Mouse (Mus musculus): ENCODE results near the gene Mapk13. TPM values are rescaled to one million over a fixed set of nuclear protein-coding genes. Genes with fewer than 3 reads are reported as not detected.

Gene Mapk13
- 225 and 282 TPM in 2 replicates for polyA plus RNA-seq (2012; rRNA removed)

DNA sequence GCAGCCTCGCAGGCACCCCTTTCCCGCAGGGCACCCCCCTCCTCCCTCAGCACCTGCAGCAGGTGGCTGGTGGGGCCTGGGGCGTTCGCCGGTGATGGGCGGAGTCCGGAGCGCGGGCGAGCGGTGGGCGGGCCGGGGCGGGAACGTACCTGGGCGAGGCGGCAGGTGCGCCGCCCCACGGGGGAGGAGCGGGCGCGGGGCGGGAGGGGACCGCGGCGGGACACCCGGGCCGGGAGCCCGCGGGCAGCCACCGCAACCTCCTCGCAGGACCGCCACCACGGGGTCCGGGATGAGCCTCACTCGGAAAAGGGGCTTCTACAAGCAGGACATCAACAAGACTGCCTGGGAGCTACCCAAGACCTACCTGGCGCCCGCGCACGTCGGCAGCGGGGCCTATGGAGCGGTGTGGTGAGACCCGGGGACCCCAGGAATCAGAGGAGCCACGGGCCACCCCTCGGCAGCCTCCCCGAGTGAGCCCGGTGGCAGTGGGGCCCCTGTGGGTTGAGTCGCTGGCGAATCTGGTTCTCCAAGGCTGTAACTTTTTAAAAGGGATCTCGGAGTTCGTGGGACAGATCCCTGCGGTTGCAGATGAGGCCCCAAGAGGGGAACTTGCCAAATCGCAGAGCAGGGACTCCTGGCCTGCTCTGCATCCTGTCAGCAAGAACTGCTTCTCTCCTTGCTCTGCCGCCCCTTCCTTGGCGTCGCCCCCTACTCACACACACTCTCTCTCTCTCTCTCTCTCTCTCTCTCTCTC, at the start of gene Mapk13:
Gene Mapk13, plus strand, starts transcription at position 177 of the 754 bp plus-strand sequence.

DNA sequence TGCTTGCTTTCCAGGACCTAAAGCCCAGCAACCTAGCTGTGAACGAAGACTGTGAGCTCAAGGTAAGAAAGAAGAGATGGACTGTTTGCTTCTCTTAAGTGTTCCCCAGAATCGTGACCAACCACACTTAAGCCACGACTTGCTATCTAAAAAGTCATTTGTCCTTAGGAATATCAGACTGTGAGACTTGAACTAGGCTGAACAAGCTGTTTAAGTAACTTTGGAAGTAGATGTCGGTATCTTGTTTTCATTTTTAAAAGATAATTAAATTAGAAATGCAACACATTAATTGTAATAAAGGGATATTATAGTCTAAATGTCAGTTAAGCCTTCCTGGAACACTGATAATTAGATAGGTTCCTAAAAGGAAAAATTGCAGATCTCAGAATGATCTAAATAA, 43.3 kb upstream of the Mapk13 start, which contains the start of gene AC170998.1:
Gene AC170998.1, plus strand, starts transcription at position 301 of the 400 bp plus-strand sequence.

DNA sequence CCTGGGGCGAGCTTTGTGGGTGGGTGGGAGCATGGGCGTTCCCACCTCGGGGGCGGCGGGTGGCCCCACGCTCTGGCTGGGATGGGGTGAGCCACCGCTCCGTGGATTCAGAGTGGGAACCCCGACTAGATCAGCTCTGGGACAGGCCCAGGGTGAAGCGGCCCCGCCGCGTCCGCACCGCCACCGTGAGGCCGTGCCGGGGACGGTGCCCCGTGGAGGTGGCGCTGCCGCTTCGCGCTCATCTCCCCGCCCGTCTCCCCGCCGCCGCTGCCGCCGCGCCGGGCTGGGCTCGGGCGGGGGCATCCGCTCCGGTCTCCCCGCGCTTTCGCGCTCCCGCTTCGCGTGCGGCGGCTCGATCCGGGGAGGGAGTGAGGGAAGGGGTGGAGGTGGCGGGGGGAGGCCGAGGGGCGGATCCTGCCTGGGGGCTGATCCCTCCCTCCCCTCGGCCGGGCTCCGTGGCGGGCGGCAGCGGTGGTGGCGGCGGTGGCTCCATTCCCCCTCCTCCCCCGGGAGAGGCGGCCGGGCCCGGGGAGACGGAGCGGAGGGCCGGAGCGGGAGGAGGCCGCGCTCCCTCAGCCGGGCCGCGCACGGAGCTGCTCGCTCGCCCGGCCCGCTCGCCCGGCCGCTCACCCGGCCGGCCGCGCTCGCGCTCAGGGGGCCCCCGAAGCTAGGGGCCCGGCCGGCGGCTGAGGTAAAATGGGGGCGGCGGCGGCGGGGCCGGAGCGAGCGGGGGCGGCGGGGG, 31.7 kb downstream of the Mapk13 start, which contains the start of gene Brpf3:
Gene Brpf3, plus strand, starts transcription at position 420 of the 742 bp plus-strand sequence.

Other genes starting within 250 kb of the Mapk13 start
- gene Armc12, start 238.5 kb upstream of the Mapk13 start, polyA plus RNA-seq (2012; rRNA removed): not detected in 2 replicates
- gene Clpsl2, start 219.9 kb upstream of the Mapk13 start, polyA plus RNA-seq (2012; rRNA removed): not detected in 2 replicates
- 161 and 4,635 TPM in 2 replicates for gene Clps, start 208.5 kb upstream of the Mapk13 start, polyA plus RNA-seq (2012; rRNA removed)
- gene Lhfpl5, start 193.7 kb upstream of the Mapk13 start, polyA plus RNA-seq (2012; rRNA removed): 1.3 and 1.5 TPM in 2 replicates
- gene Srpk1, start 146.6 kb upstream of the Mapk13 start, polyA plus RNA-seq (2012; rRNA removed): 15.2 and 19.0 TPM in 2 replicates
- 0.38 and 0.73 TPM in 2 replicates for gene Slc26a8, start 79.1 kb upstream of the Mapk13 start, polyA plus RNA-seq (2012; rRNA removed)
- gene Mapk14, start 78.0 kb upstream of the Mapk13 start, polyA plus RNA-seq (2012; rRNA removed): 61.2 and 72.0 TPM in 2 replicates
- 0.66 TPM in 1 of 2 replicates, not detected in the other for gene AC170998.1, start 43.2 kb upstream of the Mapk13 start, polyA plus RNA-seq (2012; rRNA removed)
- gene Brpf3, start 31.8 kb downstream of the Mapk13 start, polyA plus RNA-seq (2012; rRNA removed): 98.6 and 106 TPM in 2 replicates
- gene Pnpla1, start 89.1 kb downstream of the Mapk13 start, polyA plus RNA-seq (2012; rRNA removed): 1.2 and 2.4 TPM in 2 replicates
- 52.7 and 52.9 TPM in 2 replicates for gene 4930539E08Rik, start 146.0 kb downstream of the Mapk13 start, polyA plus RNA-seq (2012; rRNA removed)
- gene Pxt1, start 174.5 kb downstream of the Mapk13 start, polyA plus RNA-seq (2012; rRNA removed): 0.22 TPM in 1 of 2 replicates, not detected in the other
- 36.3 and 37.8 TPM in 2 replicates for gene Kctd20, start 182.7 kb downstream of the Mapk13 start, polyA plus RNA-seq (2012; rRNA removed)
- 95.9 and 122 TPM in 2 replicates for gene Stk38, start 238.7 kb downstream of the Mapk13 start, polyA plus RNA-seq (2012; rRNA removed)

Measured in colon, adult 2 months (tissue).